8 mouse cellular contexts compared by ENCODE assay signal in genomic region chr4:82506081-82506730, GRCm38 (mm10).
DNase-seq lines count a peak whose midpoint lies in the region; ATAC-seq and TF ChIP-seq lines count a peak whose summit lies in the region.

No protein-coding gene starts in this region.

- H3K27ac ChIP-seq in gastrocnemius, adult 2 months = peak overlapping the region; percentile 100
- peak overlapping the region; percentile 96 for H3K27ac ChIP-seq in hindbrain, embryonic 14.5 days

- peak; percentile 46 for TF ChIP-seq CTCF in gastrocnemius, adult 2 months (IDR thresholded peaks at IDR 0.05)

- intact Hi-C loops in gastrocnemius, adult 2 months (cut with DNase I) = loop anchor here (5.0 to 10.0 kb wide), 5 partner anchors 81 to 941 kb away; no protein-coding TSS in a partner anchor

- peak overlapping the region; percentile 98 for H3K4me3 ChIP-seq in gastrocnemius, adult 2 months
- peak overlapping the region; percentile 71 for H3K4me3 ChIP-seq in hindbrain, embryonic 14.5 days (replicated peaks; ENCODE audit: low read length)

- under 1% methylated on average over 61 of the region's 81 CpGs for WGBS in hindbrain, embryonic 14.5 days

- H3K4me2 ChIP-seq in hindbrain, embryonic 14.5 days (replicated peaks) = peak overlapping the region; percentile 82

- H3K36me3 ChIP-seq in hindbrain, embryonic 14.5 days (replicated peaks; ENCODE audit: control insufficient read depth, insufficient read depth) = no peaks in the 10 kb centered on the region

- H3K4me1 ChIP-seq in hindbrain, embryonic 14.5 days (replicated peaks; ENCODE audit: control insufficient read depth, insufficient read depth, low read length) = peaks cover 11% of the 10 kb centered on the region; the same call in 1 of the 2 replicates

- ATAC-seq in hindbrain, embryonic 14.5 days (ENCODE audit: low FRiP score) = peak; percentile 75
- no peak for ATAC-seq in erythroid progenitor cell, adult 5-6 weeks (replicated peaks; ENCODE audit: low FRiP score, poor library complexity, severe bottlenecking)

- peak overlapping the region; percentile 97 for H3K9ac ChIP-seq in hindbrain, embryonic 14.5 days

- 0 out of 2 replicates have a peak, but pooled peaks cover 11% of the 10 kb centered on the region for H3K27me3 ChIP-seq in hindbrain, embryonic 14.5 days (ENCODE audit: control insufficient read depth, insufficient read depth, low read length)

- H3K9me3 ChIP-seq in hindbrain, embryonic 14.5 days (ENCODE audit: control insufficient read depth, low read length) = no peaks in the 10 kb centered on the region

- peak; percentile 89 for DNase-seq in ZHBTc4 (ENCODE audit: low read depth, low spot score)
- DNase-seq in cerebellum, postnatal 25 days = peak; percentile 94 to 96
- DNase-seq in gastrocnemius, adult 2 months = peak; percentile 98
- DNase-seq in hindbrain, embryonic 14.5 days (ENCODE audit: low spot score) = peak; percentile 78
- peak; percentile 59 for DNase-seq in left cerebral cortex, adult 11 months (ENCODE audit: low spot score)
- peak; percentile 95 for DNase-seq in lung, postnatal 10 days
- peak; percentile 91 for DNase-seq in right cerebral cortex, adult 18-20 months
